8 mouse cellular contexts compared by ENCODE assay signal in genomic region chr2:76070432-76071306, GRCm38 (mm10).
DNase-seq lines count a peak whose midpoint lies in the region; ATAC-seq and TF ChIP-seq lines count a peak whose summit lies in the region.

No protein-coding gene starts in this region.

- H3K9me3 ChIP-seq in ES-Bruce4 (replicated peaks; ENCODE audit: control insufficient read depth, insufficient read depth, low read length, poor library complexity, severe bottlenecking): no peaks in the 10 kb centered on the region
- no peaks in the 10 kb centered on the region for H3K9me3 ChIP-seq in forebrain, embryonic 11.5 days (ENCODE audit: control insufficient read depth, low read length)
- H3K9me3 ChIP-seq in heart, postnatal 0 days (replicated peaks; ENCODE audit: control insufficient read depth, low read length): no peaks in the 10 kb centered on the region
- H3K9me3 ChIP-seq in liver, embryonic 15.5 days (replicated peaks): no peaks in the 10 kb centered on the region
- H3K9me3 ChIP-seq in neural tube, embryonic 11.5 days (ENCODE audit: control insufficient read depth, low read length): no peaks in the 10 kb centered on the region

- peak; percentile 25 for TF ChIP-seq CTCF in ES-Bruce4 (IDR thresholded peaks at IDR 0.05; ENCODE audit: low read depth, low read length)
- TF ChIP-seq CTCF in heart, postnatal 0 days (IDR thresholded peaks at IDR 0.05; ENCODE audit: low read depth): peak; percentile 62

- peak; percentile 51; the same call in 1 of the 2 replicates for TF ChIP-seq EP300 in ES-Bruce4 (IDR thresholded peaks at IDR 0.05; ENCODE audit: insufficient read depth, low read depth, low read length)
- no peak for TF ChIP-seq EP300 in heart, postnatal 0 days (IDR thresholded peaks at IDR 0.05; ENCODE audit: low read depth)

- 3% methylated on average over 19 of the region's 19 CpGs for WGBS in forebrain, embryonic 11.5 days
- 3% methylated on average over 19 of the region's 19 CpGs for WGBS in heart, postnatal 0 days
- 2% methylated on average over 19 of the region's 19 CpGs for WGBS in liver, embryonic 15.5 days (ENCODE audit: insufficient replicate concordance)
- 1% methylated on average over 19 of the region's 19 CpGs for WGBS in neural tube, embryonic 11.5 days

- H3K4me1 ChIP-seq in ES-Bruce4 (ENCODE audit: control insufficient read depth, insufficient read depth, low read length): peaks cover 3% of the 10 kb centered on the region
- H3K4me1 ChIP-seq in forebrain, embryonic 11.5 days (replicated peaks; ENCODE audit: control insufficient read depth, insufficient read depth, low read length): no peaks in the 10 kb centered on the region
- H3K4me1 ChIP-seq in heart, postnatal 0 days (ENCODE audit: control insufficient read depth, insufficient read depth): peaks cover 13% of the 10 kb centered on the region
- H3K4me1 ChIP-seq in liver, embryonic 15.5 days (replicated peaks): no peaks in the 10 kb centered on the region
- peaks cover 7% of the 10 kb centered on the region for H3K4me1 ChIP-seq in neural tube, embryonic 11.5 days (ENCODE audit: control insufficient read depth, insufficient read depth, low read length)

- ATAC-seq in forebrain, embryonic 11.5 days (replicated peaks; ENCODE audit: low FRiP score): peak; percentile 98
- ATAC-seq in heart, postnatal 0 days (ENCODE audit: insufficient read depth, low read depth): peak; percentile 93
- no peak; the same call in 1 of the 2 replicates for ATAC-seq in liver, embryonic 15.5 days (ENCODE audit: insufficient read depth)
- peak; percentile 91 for ATAC-seq in neural tube, embryonic 11.5 days (ENCODE audit: insufficient read depth, low FRiP score, low TSS enrichment)

- H3K9ac ChIP-seq in ES-Bruce4 (ENCODE audit: low read depth, poor library complexity, severe bottlenecking): peak overlapping the region; percentile 38
- peak overlapping the region; percentile 58 for H3K9ac ChIP-seq in forebrain, embryonic 11.5 days (ENCODE audit: low read length)
- H3K9ac ChIP-seq in heart, postnatal 0 days (replicated peaks; ENCODE audit: low read depth, low read length): no peak overlapping the region
- no peak overlapping the region for H3K9ac ChIP-seq in liver, embryonic 15.5 days
- H3K9ac ChIP-seq in neural tube, embryonic 11.5 days (ENCODE audit: low read length): peak overlapping the region; percentile 9; the same call in 1 of the 2 replicates

- DNase-seq in brain, embryonic 18.5 days (ENCODE audit: low read depth, low spot score): peak; percentile 69
- peak; percentile 86 for DNase-seq in forebrain, embryonic 11.5 days (ENCODE audit: low spot score)
- DNase-seq in heart, postnatal 0 days (ENCODE audit: low spot score): peak; percentile 89
- DNase-seq in kidney, postnatal 36 days: peak; percentile 69 to 80
- DNase-seq in neural tube, embryonic 11.5 days (ENCODE audit: low spot score): peak; percentile 86
- DNase-seq in thymus, postnatal 14 days: peak; percentile 29

- peak overlapping the region; percentile 41 for H3K4me3 ChIP-seq in ES-Bruce4 (ENCODE audit: low read depth, low read length)
- H3K4me3 ChIP-seq in forebrain, embryonic 11.5 days (ENCODE audit: low read depth, low read length): peak overlapping the region; percentile 25
- peak overlapping the region; percentile 45 for H3K4me3 ChIP-seq in heart, postnatal 0 days (ENCODE audit: low read depth, low read length)
- peak overlapping the region; percentile 34 for H3K4me3 ChIP-seq in liver, embryonic 15.5 days (replicated peaks)
- peak overlapping the region; percentile 17; the same call in 1 of the 2 replicates for H3K4me3 ChIP-seq in neural tube, embryonic 11.5 days (ENCODE audit: low read depth, low read length)

- no peaks in the 10 kb centered on the region for H3K36me3 ChIP-seq in ES-Bruce4 (ENCODE audit: control insufficient read depth, insufficient read depth, low read length, poor library complexity, severe bottlenecking)
- H3K36me3 ChIP-seq in forebrain, embryonic 11.5 days (ENCODE audit: control insufficient read depth, insufficient read depth, low read length): no peaks in the 10 kb centered on the region
- H3K36me3 ChIP-seq in heart, postnatal 0 days (replicated peaks; ENCODE audit: control insufficient read depth, insufficient read depth, low read length): no peaks in the 10 kb centered on the region
- H3K36me3 ChIP-seq in liver, embryonic 15.5 days (replicated peaks): no peaks in the 10 kb centered on the region
- no peaks in the 10 kb centered on the region for H3K36me3 ChIP-seq in neural tube, embryonic 11.5 days (ENCODE audit: control insufficient read depth, insufficient read depth, low read length)

- H3K4me2 ChIP-seq in forebrain, embryonic 11.5 days (ENCODE audit: low read depth, low read length, severe bottlenecking): peak overlapping the region; percentile 41
- peak overlapping the region; percentile 58 for H3K4me2 ChIP-seq in heart, postnatal 0 days (ENCODE audit: low read depth, low read length)
- H3K4me2 ChIP-seq in liver, embryonic 15.5 days: peak overlapping the region; percentile 56
- peak overlapping the region; percentile 30 for H3K4me2 ChIP-seq in neural tube, embryonic 11.5 days (ENCODE audit: low read depth)

- H3K27me3 ChIP-seq in ES-Bruce4 (ENCODE audit: control insufficient read depth, insufficient read depth, low read length, poor library complexity, severe bottlenecking): no peaks in the 10 kb centered on the region
- H3K27me3 ChIP-seq in forebrain, embryonic 11.5 days (ENCODE audit: control insufficient read depth, insufficient read depth, low read length): no peaks in the 10 kb centered on the region
- no peaks in the 10 kb centered on the region for H3K27me3 ChIP-seq in heart, postnatal 0 days (ENCODE audit: control insufficient read depth, insufficient read depth, low read length)
- H3K27me3 ChIP-seq in liver, embryonic 15.5 days: no peaks in the 10 kb centered on the region
- no peaks in the 10 kb centered on the region for H3K27me3 ChIP-seq in neural tube, embryonic 11.5 days (ENCODE audit: control insufficient read depth, insufficient read depth, low read length)

- no peak for TF ChIP-seq POLR2A in ES-Bruce4 (IDR thresholded peaks at IDR 0.05; ENCODE audit: insufficient read depth, low read length)

- no peak overlapping the region for H3K27ac ChIP-seq in ES-Bruce4 (ENCODE audit: insufficient read depth, low read length)
- H3K27ac ChIP-seq in forebrain, embryonic 11.5 days (ENCODE audit: low read depth, low read length): peak overlapping the region; percentile 43
- peak overlapping the region; percentile 56 for H3K27ac ChIP-seq in heart, postnatal 0 days (ENCODE audit: low read depth)
- no peak overlapping the region for H3K27ac ChIP-seq in liver, embryonic 15.5 days (replicated peaks)
- H3K27ac ChIP-seq in neural tube, embryonic 11.5 days (ENCODE audit: low read depth, low read length): peak overlapping the region; percentile 76

Comparison
In these comparisons a context has a peak if more than half of its experiments do, and no peak if none do; other contexts are left out.
1. H3K27ac ChIP-seq: peak in forebrain, embryonic 11.5 days (single experiment), heart, postnatal 0 days (single experiment) and neural tube, embryonic 11.5 days (single experiment); none in ES-Bruce4 (single experiment) and liver, embryonic 15.5 days (single experiment).
2. H3K9ac ChIP-seq: peak in ES-Bruce4 (single experiment), forebrain, embryonic 11.5 days (single experiment) and neural tube, embryonic 11.5 days (single experiment); none in heart, postnatal 0 days (single experiment) and liver, embryonic 15.5 days (single experiment).
3. DNase-seq: peak in every context shown above with its lines; median percentile 89 in heart, postnatal 0 days; 86 in forebrain, embryonic 11.5 days; 86 in neural tube, embryonic 11.5 days; 74 in kidney, postnatal 36 days; 69 in brain, embryonic 18.5 days; 29 in thymus, postnatal 14 days.
4. Peak in every context shown above with its lines, with median percentiles within 50 percentile points of each other: H3K4me3 ChIP-seq and H3K4me2 ChIP-seq.